Mouse (Mus musculus) hindbrain, embryonic 13.5 days (tissue): ENCODE data around the gene Sun5. TPM values are rescaled to one million over a fixed set of nuclear protein-coding genes. Genes with fewer than 3 reads are reported as not detected.
"Not testable (repeated sequence)": the region's sequence is repeated elsewhere in the genome, so short reads cannot be mapped to it uniquely, and the experiment has no call there.

Source experiments
- ATAC-seq: fragments of 200-750 bp; cut with Nextera tagmentation; 2 replicates; pipeline ENCODE4 v1.8.0; 2017; ENCODE audit warnings: moderate TSS enrichment; ENCODE audit not compliant: low FRiP score
- H3K27ac ChIP-seq: fragments of 300-500 bp; sonication (generic); 2 replicates; pipeline ENCODE4 v1.5.1; 2015; ENCODE audit warnings: inconsistent platforms, mild to moderate bottlenecking, moderate library complexity
- H3K27me3 ChIP-seq: fragments of 300-500 bp; sonication (generic); 2 replicates; pipeline ENCODE4 v1.6.1; 2015; ENCODE audit warnings: mild to moderate bottlenecking, inconsistent platforms
- H3K36me3 ChIP-seq: fragments of 300-500 bp; sonication (generic); 2 replicates; pipeline ENCODE4 v1.6.1; 2015; ENCODE audit warnings: mild to moderate bottlenecking, inconsistent platforms
- H3K4me1 ChIP-seq: fragments of 300-500 bp; sonication (generic); replicated peaks from 2 replicates; pipeline ENCODE4 v1.6.1; 2015; ENCODE audit warnings: inconsistent platforms
- H3K4me2 ChIP-seq: fragments of 300-500 bp; sonication (generic); 2 replicates; pipeline ENCODE4 v1.6.1; 2015; ENCODE audit warnings: inconsistent platforms, mild to moderate bottlenecking, moderate library complexity
- H3K4me3 ChIP-seq: fragments of 300-500 bp; sonication (generic); 2 replicates; pipeline ENCODE4 v1.5.1; 2015; ENCODE audit warnings: mild to moderate bottlenecking, inconsistent platforms
- H3K9ac ChIP-seq: fragments of 300-500 bp; sonication (generic); 2 replicates; pipeline ENCODE4 v1.6.1; 2015; ENCODE audit warnings: mild to moderate bottlenecking, inconsistent platforms
- H3K9me3 ChIP-seq: fragments of 300-500 bp; sonication (generic); 2 replicates; pipeline ENCODE4 v1.6.1; 2016; ENCODE audit warnings: inconsistent platforms
- polyA plus RNA-seq: library from polyadenylated mRNA; unstranded; fragments of >200 nt; fragmentation: Nextera tagmentation; extraction: Ambion mirVana; gene quantifications from 2 replicates; pipeline ENCODE4 v1.2.1, GENCODE M21; 2015

Sun5 gene
- polyA plus RNA-seq, 1 experiment from 2014 or later: not detected

DNA sequence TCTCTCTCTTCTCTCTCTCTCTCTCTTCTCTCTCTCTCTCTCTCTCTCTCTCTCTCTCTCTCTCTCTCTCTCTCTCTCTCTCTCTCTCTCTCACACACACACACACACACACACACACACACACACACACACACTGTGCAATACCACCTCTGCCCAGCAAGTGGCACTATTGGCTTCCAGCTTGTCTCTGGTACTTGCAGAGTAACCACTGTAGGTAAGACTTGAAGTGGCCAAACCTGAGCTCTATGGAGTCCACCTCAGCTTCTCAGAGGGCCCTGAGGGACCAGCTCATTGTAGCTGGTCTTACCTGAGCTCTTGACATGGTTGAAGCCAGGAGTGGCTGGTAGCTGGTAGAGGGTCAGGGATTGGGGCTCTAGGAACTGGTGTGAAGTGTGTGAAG lies 63.4 kb downstream of the Sun5 start:
- H3K9me3 ChIP-seq, H3K27ac ChIP-seq, H3K4me3 ChIP-seq, H3K4me1 ChIP-seq, H3K4me2 ChIP-seq, H3K27me3 ChIP-seq, ATAC-seq, H3K9ac ChIP-seq, H3K36me3 ChIP-seq: not testable (repeated sequence)

Other genes starting within 250 kb of the Sun5 start
- gene Commd7, start 238.3 kb downstream of the Sun5 start, polyA plus RNA-seq: 88.3 and 88.8 TPM in 2 replicates
- 4.4 and 4.9 TPM in 2 replicates for gene Dnmt3b, start 221.6 kb downstream of the Sun5 start, polyA plus RNA-seq
- gene Dnmt3c, start 174.4 kb downstream of the Sun5 start, polyA plus RNA-seq: 0.09 TPM in 1 of 2 replicates, not detected in the other
- gene Mapre1, start 129.8 kb downstream of the Sun5 start, polyA plus RNA-seq: 430 and 438 TPM in 2 replicates
- not detected in 2 replicates for gene Efcab8, start 91.2 kb downstream of the Sun5 start, polyA plus RNA-seq
- not detected in 2 replicates for gene Bpifb2, start 4.0 kb upstream of the Sun5 start, polyA plus RNA-seq
- gene Bpifb6, start 29.3 kb upstream of the Sun5 start, polyA plus RNA-seq: not detected in 2 replicates
- gene Bpifb3, start 47.1 kb upstream of the Sun5 start, polyA plus RNA-seq: 0.12 TPM in 1 of 2 replicates, not detected in the other
- gene Bpifb4, start 67.1 kb upstream of the Sun5 start, polyA plus RNA-seq: not detected in 2 replicates
- gene Bpifa6, start 103.9 kb upstream of the Sun5 start, polyA plus RNA-seq: not detected in 2 replicates
- not detected in 2 replicates for gene Bpifa2, start 137.2 kb upstream of the Sun5 start, polyA plus RNA-seq